Mouse (Mus musculus): ENCODE measurements at regions not wholly inside any gene's neighbourhood (a gene's known extent, or its start where the extent isn't known, plus 50 kb on each side); places are given as distances from the start of the nearest gene placed in this dataset.

DNA sequence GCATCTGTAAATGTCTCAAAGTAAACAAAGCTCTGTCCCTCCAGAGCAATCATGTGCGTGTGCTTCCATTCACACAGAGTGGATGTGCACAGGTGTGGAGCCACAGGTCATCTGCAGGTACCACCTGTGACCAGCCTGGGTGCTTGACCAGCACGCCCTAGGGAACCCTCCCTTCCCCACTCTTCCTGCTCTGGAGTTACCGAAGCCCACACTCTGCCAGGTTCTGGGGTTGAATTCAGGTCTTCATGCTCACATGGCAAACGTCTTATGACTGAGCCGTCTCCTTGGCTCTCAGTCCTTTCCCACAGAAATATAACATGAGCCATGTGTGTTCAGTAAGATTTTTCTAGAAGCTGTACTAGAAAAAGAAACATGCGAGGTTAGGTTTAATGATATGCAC, 140.0 kb upstream of the Irf2bp2 start:
- Histone ChIP-seq H3K36me3 (ENCODE audit: control insufficient read depth, insufficient read depth, low read length, poor library complexity, severe bottlenecking) (no peaks in the 10 kb centered on the region), H3K9ac (ENCODE audit: low read depth, poor library complexity, severe bottlenecking) (no peak overlapping the region), H3K27ac (ENCODE audit: insufficient read depth, low read length) (no peak overlapping the region), H3K27me3 (ENCODE audit: control insufficient read depth, insufficient read depth, low read length, poor library complexity, severe bottlenecking) (no peaks in the 10 kb centered on the region), H3K9me3 (replicated peaks; ENCODE audit: control insufficient read depth, insufficient read depth, low read length, poor library complexity, severe bottlenecking) (no peaks in the 10 kb centered on the region), H3K4me1 (ENCODE audit: control insufficient read depth, insufficient read depth, low read length) (peaks cover 3% of the 10 kb centered on the region), H3K4me3 (ENCODE audit: low read depth, low read length) (no peak overlapping the region)
- no peak for TF ChIP-seq EP300 (IDR thresholded peaks at IDR 0.05; ENCODE audit: insufficient read depth, low read depth, low read length)
- TF ChIP-seq POLR2A (IDR thresholded peaks at IDR 0.05; ENCODE audit: insufficient read depth, low read length) = no peak
- TF ChIP-seq CTCF (IDR thresholded peaks at IDR 0.05; ENCODE audit: low read depth, low read length) = no peak

DNA sequence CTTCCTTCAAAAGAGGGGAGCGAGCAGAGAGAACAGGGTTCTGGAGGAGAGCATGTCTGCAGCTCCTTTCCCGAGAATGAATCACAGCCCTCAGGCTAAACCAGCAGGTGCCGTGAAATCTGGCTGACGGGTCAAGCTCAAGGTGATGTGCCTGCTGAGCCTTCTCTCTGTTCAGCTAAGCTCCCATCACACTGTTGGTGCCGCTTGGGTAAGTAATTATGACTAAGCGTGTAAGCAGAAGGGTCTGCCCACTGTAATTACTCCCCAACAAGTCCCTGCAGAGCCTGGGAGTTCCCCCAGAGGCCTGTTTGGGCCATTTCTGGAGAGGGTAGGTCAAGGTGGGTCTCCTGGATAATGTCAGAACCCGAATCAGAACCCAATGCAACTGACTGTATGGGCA, 139.5 kb upstream of the Irf2bp2 start:
- peaks cover 3% of the 10 kb centered on the region for H3K4me1 ChIP-seq (ENCODE audit: control insufficient read depth, insufficient read depth, low read length)
- H3K4me3 ChIP-seq (ENCODE audit: low read depth, low read length) = no peak overlapping the region
- no peak for TF ChIP-seq POLR2A (IDR thresholded peaks at IDR 0.05; ENCODE audit: insufficient read depth, low read length)
- no peak for TF ChIP-seq CTCF (IDR thresholded peaks at IDR 0.05; ENCODE audit: low read depth, low read length)
- no peak for TF ChIP-seq EP300 (IDR thresholded peaks at IDR 0.05; ENCODE audit: insufficient read depth, low read depth, low read length)

DNA sequence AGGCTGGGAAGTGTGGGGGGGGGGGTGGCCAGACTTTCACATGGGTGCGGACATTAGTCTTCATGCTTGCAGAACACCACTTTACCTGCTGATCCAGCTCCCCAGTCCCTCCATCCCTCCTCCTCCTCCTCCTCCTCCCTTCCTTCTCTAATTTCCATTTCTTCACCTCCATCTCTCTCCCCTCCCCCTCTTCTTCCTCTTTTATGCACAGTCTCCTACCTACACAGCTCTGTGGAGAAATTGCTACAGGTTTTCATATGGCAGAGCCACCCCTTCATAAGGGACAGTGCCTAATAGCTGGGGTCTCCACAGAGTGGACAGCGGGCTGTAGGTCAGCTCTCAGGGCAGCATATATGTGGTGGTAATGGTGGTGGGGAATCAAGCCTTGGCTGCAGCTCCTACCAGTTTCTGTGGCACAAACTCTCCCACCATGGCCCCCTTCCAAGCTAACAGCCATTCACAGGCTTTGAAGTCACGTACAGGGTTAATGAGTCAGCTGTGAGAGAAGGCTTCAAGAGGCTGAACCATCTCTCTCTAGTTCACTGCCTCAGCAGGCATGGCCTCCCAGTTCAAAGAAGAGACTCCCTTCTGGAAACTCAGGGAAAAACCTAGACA, 136.3 kb upstream of the Irf2bp2 start:
- Histone ChIP-seq H3K27ac (ENCODE audit: insufficient read depth, low read length) (no peak overlapping the region), H3K4me1 (ENCODE audit: control insufficient read depth, insufficient read depth, low read length) (peaks cover 3% of the 10 kb centered on the region), H3K4me3 (ENCODE audit: low read depth, low read length) (no peak overlapping the region), H3K27me3 (ENCODE audit: control insufficient read depth, insufficient read depth, low read length, poor library complexity, severe bottlenecking) (no peaks in the 10 kb centered on the region), H3K9me3 (replicated peaks; ENCODE audit: control insufficient read depth, insufficient read depth, low read length, poor library complexity, severe bottlenecking) (no peaks in the 10 kb centered on the region), H3K36me3 (ENCODE audit: control insufficient read depth, insufficient read depth, low read length, poor library complexity, severe bottlenecking) (no peaks in the 10 kb centered on the region), H3K9ac (ENCODE audit: low read depth, poor library complexity, severe bottlenecking) (no peak overlapping the region)
- no peak for TF ChIP-seq CTCF (IDR thresholded peaks at IDR 0.05; ENCODE audit: low read depth, low read length)

More for the DNA sequence above, 139.5 kb upstream of the Irf2bp2 start:
- no peak overlapping the region for H3K9ac ChIP-seq (ENCODE audit: low read depth, poor library complexity, severe bottlenecking)
- no peaks in the 10 kb centered on the region for H3K36me3 ChIP-seq (ENCODE audit: control insufficient read depth, insufficient read depth, low read length, poor library complexity, severe bottlenecking)
- no peaks in the 10 kb centered on the region for H3K27me3 ChIP-seq (ENCODE audit: control insufficient read depth, insufficient read depth, low read length, poor library complexity, severe bottlenecking)
- no peak overlapping the region for H3K27ac ChIP-seq (ENCODE audit: insufficient read depth, low read length)
- no peaks in the 10 kb centered on the region for H3K9me3 ChIP-seq (replicated peaks; ENCODE audit: control insufficient read depth, insufficient read depth, low read length, poor library complexity, severe bottlenecking)

DNA sequence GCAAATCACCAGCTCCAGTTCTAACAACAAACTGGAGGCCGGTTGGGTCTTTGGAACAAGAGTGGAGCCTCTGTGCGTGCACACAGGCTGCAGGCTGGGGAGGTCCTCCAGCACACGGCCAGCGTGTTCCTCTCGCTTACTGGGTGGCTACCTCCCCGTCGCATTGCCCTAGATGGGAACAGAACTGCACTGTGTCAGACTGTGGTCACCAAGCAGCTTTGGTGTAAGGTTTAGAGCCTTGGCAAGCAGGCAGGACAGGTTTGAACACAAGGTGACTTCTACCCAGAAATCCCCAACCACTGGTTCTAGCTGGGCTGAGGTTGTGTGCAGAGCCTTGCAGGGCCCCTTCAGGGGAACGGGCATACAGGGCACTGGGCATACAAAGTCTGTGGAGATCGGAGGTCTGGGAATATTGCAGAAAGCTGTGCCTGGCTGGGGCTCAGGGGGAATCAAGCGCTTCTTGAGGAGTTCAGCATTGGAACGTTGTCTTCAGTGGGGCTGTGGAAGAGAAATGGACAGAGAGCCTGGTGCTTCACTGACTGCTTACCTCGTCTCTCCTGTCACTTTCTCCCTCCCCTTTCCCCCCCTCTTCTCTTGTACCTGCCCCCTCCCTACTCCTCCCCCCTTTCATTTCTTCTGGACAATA, 135.3 kb upstream of the Irf2bp2 start:
- Histone ChIP-seq H3K9ac (ENCODE audit: low read depth, poor library complexity, severe bottlenecking) (no peak overlapping the region), H3K4me1 (ENCODE audit: control insufficient read depth, insufficient read depth, low read length) (no peaks in the 10 kb centered on the region), H3K27me3 (ENCODE audit: control insufficient read depth, insufficient read depth, low read length, poor library complexity, severe bottlenecking) (no peaks in the 10 kb centered on the region), H3K9me3 (replicated peaks; ENCODE audit: control insufficient read depth, insufficient read depth, low read length, poor library complexity, severe bottlenecking) (no peaks in the 10 kb centered on the region), H3K27ac (ENCODE audit: insufficient read depth, low read length) (no peak overlapping the region), H3K4me3 (ENCODE audit: low read depth, low read length) (no peak overlapping the region), H3K36me3 (ENCODE audit: control insufficient read depth, insufficient read depth, low read length, poor library complexity, severe bottlenecking) (no peaks in the 10 kb centered on the region)
- TF ChIP-seq POLR2A (IDR thresholded peaks at IDR 0.05; ENCODE audit: insufficient read depth, low read length) = no peak
- TF ChIP-seq EP300 (IDR thresholded peaks at IDR 0.05; ENCODE audit: insufficient read depth, low read depth, low read length) = no peak
- TF ChIP-seq CTCF (IDR thresholded peaks at IDR 0.05; ENCODE audit: low read depth, low read length) = no peak

DNA sequence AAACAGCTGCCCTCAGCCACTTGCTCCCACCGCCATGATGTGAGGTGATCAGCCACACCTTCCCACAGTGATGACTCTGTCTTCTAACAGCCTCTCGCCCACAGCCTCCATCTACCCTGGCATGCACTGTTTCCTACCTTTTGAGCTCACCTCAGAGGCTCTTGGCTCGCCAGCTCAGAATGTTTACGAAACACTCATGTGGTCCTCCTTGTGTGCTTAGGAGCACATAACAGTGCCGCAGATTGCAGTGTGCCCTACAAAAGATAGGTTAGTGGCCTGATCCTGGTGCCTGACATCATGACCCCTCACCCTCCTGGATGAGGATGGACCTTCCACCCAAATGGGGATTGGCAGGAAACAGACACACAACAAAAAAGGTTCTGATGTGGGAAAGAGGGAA, 134.3 kb upstream of the Irf2bp2 start:
- no peaks in the 10 kb centered on the region for H3K36me3 ChIP-seq (ENCODE audit: control insufficient read depth, insufficient read depth, low read length, poor library complexity, severe bottlenecking)
- H3K4me1 ChIP-seq (ENCODE audit: control insufficient read depth, insufficient read depth, low read length) = no peaks in the 10 kb centered on the region
- no peak for TF ChIP-seq CTCF (IDR thresholded peaks at IDR 0.05; ENCODE audit: low read depth, low read length)
- H3K4me3 ChIP-seq (ENCODE audit: low read depth, low read length) = no peak overlapping the region
- no peaks in the 10 kb centered on the region for H3K9me3 ChIP-seq (replicated peaks; ENCODE audit: control insufficient read depth, insufficient read depth, low read length, poor library complexity, severe bottlenecking)
- no peak overlapping the region for H3K27ac ChIP-seq (ENCODE audit: insufficient read depth, low read length)
- H3K9ac ChIP-seq (ENCODE audit: low read depth, poor library complexity, severe bottlenecking) = no peak overlapping the region
- no peaks in the 10 kb centered on the region for H3K27me3 ChIP-seq (ENCODE audit: control insufficient read depth, insufficient read depth, low read length, poor library complexity, severe bottlenecking)

DNA sequence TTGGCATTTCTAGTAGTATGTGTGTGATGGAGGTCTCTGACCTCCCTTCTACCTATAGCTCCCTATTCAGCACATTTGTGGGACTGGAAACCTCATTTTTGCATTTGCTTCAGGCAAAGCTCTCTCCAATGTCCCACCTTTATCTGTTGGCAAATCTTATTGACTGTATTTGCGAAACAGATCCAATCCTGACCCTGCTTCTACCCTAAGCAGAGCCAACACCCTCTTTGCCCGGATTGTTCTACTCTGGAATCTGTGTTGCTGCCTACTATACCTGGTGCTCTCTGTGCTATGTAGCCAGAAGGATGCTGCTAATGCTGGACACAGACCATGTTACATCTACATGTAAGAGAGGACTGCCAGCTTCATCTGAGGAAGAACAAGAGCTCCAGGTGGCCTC, 133.3 kb upstream of the Irf2bp2 start:
- Histone ChIP-seq H3K4me1 (ENCODE audit: control insufficient read depth, insufficient read depth, low read length) (no peaks in the 10 kb centered on the region), H3K27ac (ENCODE audit: insufficient read depth, low read length) (no peak overlapping the region), H3K4me3 (ENCODE audit: low read depth, low read length) (no peak overlapping the region), H3K9me3 (replicated peaks; ENCODE audit: control insufficient read depth, insufficient read depth, low read length, poor library complexity, severe bottlenecking) (no peaks in the 10 kb centered on the region), H3K9ac (ENCODE audit: low read depth, poor library complexity, severe bottlenecking) (no peak overlapping the region), H3K27me3 (ENCODE audit: control insufficient read depth, insufficient read depth, low read length, poor library complexity, severe bottlenecking) (no peaks in the 10 kb centered on the region), H3K36me3 (ENCODE audit: control insufficient read depth, insufficient read depth, low read length, poor library complexity, severe bottlenecking) (no peaks in the 10 kb centered on the region)
- TF ChIP-seq POLR2A (IDR thresholded peaks at IDR 0.05; ENCODE audit: insufficient read depth, low read length) (no peak), EP300 (IDR thresholded peaks at IDR 0.05; ENCODE audit: insufficient read depth, low read depth, low read length) (no peak), CTCF (IDR thresholded peaks at IDR 0.05; ENCODE audit: low read depth, low read length) (no peak)
